Mouse (Mus musculus) heart, embryonic 12.5 days (tissue): ENCODE data around the gene Zfp410. TPM values are rescaled to one million over a fixed set of nuclear protein-coding genes. Genes with fewer than 3 reads are reported as not detected.
"Not testable (repeated sequence)": the region's sequence is repeated elsewhere in the genome, so short reads cannot be mapped to it uniquely, and the experiment has no call there.

Source experiments
- ATAC-seq: fragments of 200-750 bp; cut with Nextera tagmentation; 2 replicates; pipeline ENCODE4 v1.8.0; 2017; ENCODE audit warnings: moderate TSS enrichment, moderate library complexity; ENCODE audit not compliant: insufficient number of reproducible peaks, low FRiP score
- H3K27ac ChIP-seq: fragments of 300-500 bp; sonication (generic); 2 replicates; pipeline ENCODE4 v1.5.1; 2016; ENCODE audit warnings: mild to moderate bottlenecking, moderate library complexity; ENCODE audit not compliant: poor library complexity, severe bottlenecking
- H3K27me3 ChIP-seq: fragments of 300-500 bp; sonication (generic); replicated peaks from 2 replicates; pipeline ENCODE4 v1.6.1; 2016; ENCODE audit warnings: mild to moderate bottlenecking, moderate library complexity
- H3K36me3 ChIP-seq: fragments of 300-500 bp; sonication (generic); 2 replicates; pipeline ENCODE4 v1.6.1; 2016; ENCODE audit warnings: mild to moderate bottlenecking, moderate library complexity
- H3K4me1 ChIP-seq: fragments of 300-500 bp; sonication (generic); replicated peaks from 2 replicates; pipeline ENCODE4 v1.6.1; 2016; ENCODE audit warnings: mild to moderate bottlenecking
- H3K4me2 ChIP-seq: fragments of 300-500 bp; sonication (generic); 2 replicates; pipeline ENCODE4 v1.6.1; 2016; ENCODE audit warnings: mild to moderate bottlenecking, moderate library complexity
- H3K4me3 ChIP-seq: fragments of 300-500 bp; sonication (generic); 2 replicates; pipeline ENCODE4 v1.5.1; 2016; ENCODE audit warnings: mild to moderate bottlenecking
- H3K9ac ChIP-seq: fragments of 300-500 bp; sonication (generic); 2 replicates; pipeline ENCODE4 v1.6.1; 2016; ENCODE audit warnings: mild to moderate bottlenecking, moderate library complexity
- H3K9me3 ChIP-seq: fragments of 300-500 bp; sonication (generic); replicated peaks from 2 replicates; pipeline ENCODE4 v1.6.1; 2016; ENCODE audit warnings: mild to moderate bottlenecking, moderate library complexity
- WGBS: fragments of 180-500 bp; shearing (Covaris S2); methylation state at CpG from one replicate; pipeline ENCODE4 v1.1.7; 2016; 5-methylcytosine and 5-hydroxymethylcytosine counted together
- polyA plus RNA-seq: library from polyadenylated mRNA; unstranded; fragments of >200 nt; fragmentation: Nextera tagmentation; extraction: Ambion mirVana; gene quantifications from 2 replicates; pipeline ENCODE4 v1.2.1, GENCODE M21; 2016

The Zfp410 gene
- polyA plus RNA-seq, 1 experiment from 2014 or later = 59.9 TPM

DNA sequence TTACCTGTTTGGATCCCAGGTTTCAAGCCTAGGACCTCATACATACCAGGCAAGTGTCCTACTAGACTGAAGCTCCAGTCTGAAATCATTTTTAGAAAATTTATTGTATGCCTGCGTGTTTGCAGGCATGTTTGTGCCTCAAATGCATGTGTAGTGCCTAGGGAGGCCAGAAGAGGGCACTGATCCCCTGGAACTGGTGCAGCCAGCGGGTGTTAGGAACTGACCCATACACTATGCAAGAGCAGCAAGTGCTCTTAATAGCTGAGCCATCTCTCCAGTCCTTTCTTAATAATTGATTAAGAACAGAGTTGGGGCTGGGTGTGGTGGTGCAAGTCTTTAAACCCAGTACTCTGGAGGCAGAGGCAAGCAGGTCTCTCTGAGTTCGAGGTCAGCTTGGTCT lies 28.2 kb upstream of the Zfp410 start:
- Histone ChIP-seq H3K4me1 (peaks cover 13% of the 10 kb centered on the region; the same call in 1 of the 2 replicates), H3K36me3 (peaks cover 17% of the 10 kb centered on the region), H3K27me3 (no peaks in the 10 kb centered on the region), H3K4me2 (no peak overlapping the region), H3K27ac (no peak overlapping the region), H3K9ac (no peak overlapping the region), H3K4me3 (no peak overlapping the region), H3K9me3 (no peaks in the 10 kb centered on the region)
- WGBS = 57% methylated on average over 3 of the region's 3 CpGs
- ATAC-seq = no peak

DNA sequence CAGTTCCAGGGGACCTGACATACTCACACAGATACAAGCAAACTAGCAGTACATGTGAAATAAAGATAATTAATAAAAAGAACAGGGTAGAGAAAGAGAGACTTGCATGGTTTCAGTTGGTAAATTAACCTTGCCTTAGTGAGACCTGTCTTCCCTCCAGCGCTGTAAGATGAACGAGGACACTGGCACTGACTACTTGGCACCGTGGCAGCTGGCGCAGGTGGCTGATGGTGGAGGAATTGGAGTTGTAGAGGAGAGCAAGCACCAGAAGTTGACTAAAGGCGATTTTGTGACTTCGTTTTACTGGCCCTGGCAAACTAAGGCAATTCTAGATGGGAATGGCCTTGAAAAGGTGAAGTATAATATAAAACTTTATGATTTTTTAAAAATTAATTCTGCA lies 18.8 kb upstream of the Zfp410 start:
- no peak overlapping the region for H3K4me2 ChIP-seq
- H3K9ac ChIP-seq = no peak overlapping the region
- no peaks in the 10 kb centered on the region for H3K9me3 ChIP-seq
- no peak overlapping the region for H3K4me3 ChIP-seq
- ATAC-seq = no peak
- H3K4me1 ChIP-seq = no peaks in the 10 kb centered on the region
- peaks cover 81% of the 10 kb centered on the region for H3K36me3 ChIP-seq
- H3K27me3 ChIP-seq = no peaks in the 10 kb centered on the region
- 94% methylated on average over 6 of the region's 6 CpGs for WGBS
- no peak overlapping the region for H3K27ac ChIP-seq

- Histone ChIP-seq H3K27ac (no peak overlapping the region), H3K4me2 (no peak overlapping the region), H3K9ac (no peak overlapping the region), H3K4me3 (no peak overlapping the region), H3K27me3 (no peaks in the 10 kb centered on the region), H3K36me3 (peaks cover 78% of the 10 kb centered on the region), H3K4me1 (no peaks in the 10 kb centered on the region), H3K9me3 (no peaks in the 10 kb centered on the region)
- 89% methylated on average over 2 of the region's 2 CpGs for WGBS
- no peak for ATAC-seq
Observed at GRCm38 (mm10) chr12:84299265-84299664, 17.4 kb upstream of the Zfp410 start.

GRCm38 (mm10) chr12:84304101-84304500 lies 12.6 kb upstream of the Zfp410 start:
- Histone ChIP-seq H3K27me3 (no peaks in the 10 kb centered on the region), H3K36me3 (peaks cover 76% of the 10 kb centered on the region), H3K4me1 (no peaks in the 10 kb centered on the region), H3K4me2 (no peak overlapping the region), H3K9ac (no peak overlapping the region), H3K9me3 (no peaks in the 10 kb centered on the region), H3K4me3 (no peak overlapping the region), H3K27ac (no peak overlapping the region)
- ATAC-seq = no peak
- WGBS = 88% methylated on average over 5 of the region's 5 CpGs

DNA sequence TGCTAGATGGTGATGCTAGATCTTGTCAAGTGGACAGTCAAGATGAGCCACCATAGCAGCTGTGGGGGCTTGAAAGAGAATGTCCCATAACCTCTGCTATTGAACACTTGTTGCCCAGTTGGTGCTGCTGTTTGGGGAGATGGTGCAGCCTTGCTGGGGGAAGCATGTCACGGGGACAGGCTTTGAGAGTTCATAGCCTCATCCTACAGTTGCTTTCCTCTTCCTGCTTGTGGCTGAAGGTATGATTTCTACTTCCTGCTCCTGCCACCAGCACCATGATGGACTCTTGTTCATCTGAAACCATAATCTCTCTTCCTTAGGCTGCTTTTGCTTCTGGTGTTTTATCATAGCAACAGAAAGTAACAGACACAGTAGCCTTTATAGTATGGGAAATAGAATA lies 12.1 kb upstream of the Zfp410 start:
- no peak overlapping the region for H3K4me3 ChIP-seq
- no peaks in the 10 kb centered on the region for H3K9me3 ChIP-seq
- H3K4me2 ChIP-seq = no peak overlapping the region
- H3K9ac ChIP-seq = no peak overlapping the region
- 81% methylated on average over 1 of the region's 1 CpGs for WGBS
- no peaks in the 10 kb centered on the region for H3K4me1 ChIP-seq
- H3K36me3 ChIP-seq = peaks cover 76% of the 10 kb centered on the region
- no peaks in the 10 kb centered on the region for H3K27me3 ChIP-seq
- no peak for ATAC-seq
- no peak overlapping the region for H3K27ac ChIP-seq

- ATAC-seq = no peak
- Histone ChIP-seq H3K4me2 (no peak overlapping the region), H3K4me1 (peaks cover 5% of the 10 kb centered on the region), H3K9me3 (no peaks in the 10 kb centered on the region), H3K9ac (no peak overlapping the region), H3K27me3 (no peaks in the 10 kb centered on the region), H3K36me3 (peaks cover 46% of the 10 kb centered on the region), H3K27ac (no peak overlapping the region), H3K4me3 (no peak overlapping the region)
- 76% methylated on average over 4 of the region's 5 CpGs for whole genome bisulfite sequencing
Observed at GRCm38 (mm10) chr12:84311306-84311705, 5.3 kb upstream of the Zfp410 start.

- Histone ChIP-seq H3K36me3 (peaks cover 17% of the 10 kb centered on the region; the same call in 1 of the 2 replicates), H3K9me3 (no peaks in the 10 kb centered on the region; the same call in 1 of the 2 replicates), H3K27ac (peak overlapping the region; percentile 92), H3K4me2 (peak overlapping the region; percentile 85), H3K4me1 (peaks cover 14% of the 10 kb centered on the region), H3K9ac (peak overlapping the region; percentile 90), H3K27me3 (no peaks in the 10 kb centered on the region), H3K4me3 (peak overlapping the region; percentile 83)
- ATAC-seq = no peak
- 27% methylated on average over 7 of the region's 7 CpGs for WGBS
Observed at GRCm38 (mm10) chr12:84316006-84316405, 646 bp upstream of the Zfp410 start.

GRCm38 (mm10) chr12:84327111-84327512 lies 10.5 kb downstream of the Zfp410 start:
- ATAC-seq = peak; percentile 45; the same call in 1 of the 2 replicates
- H3K4me2 ChIP-seq = no peak overlapping the region
- WGBS = 40% methylated on average over 4 of the region's 4 CpGs

GRCm38 (mm10) chr12:84336963-84337625 lies 20.4 kb downstream of the Zfp410 start:
- Histone ChIP-seq H3K36me3 (peaks cover 87% of the 10 kb centered on the region), H3K9ac (no peak overlapping the region), H3K9me3 (no peaks in the 10 kb centered on the region), H3K4me3 (no peak overlapping the region), H3K27me3 (no peaks in the 10 kb centered on the region), H3K4me2 (no peak overlapping the region), H3K4me1 (no peaks in the 10 kb centered on the region), H3K27ac (no peak overlapping the region)
- 88% methylated on average over 11 of the region's 11 CpGs for WGBS
- ATAC-seq = no peak

More at GRCm38 (mm10) chr12:84327111-84327512, 10.5 kb downstream of the Zfp410 start:
- Histone ChIP-seq H3K9me3 (no peaks in the 10 kb centered on the region), H3K4me1 (peaks cover 13% of the 10 kb centered on the region), H3K27ac (no peak overlapping the region; the same call in 1 of the 2 replicates), H3K4me3 (no peak overlapping the region), H3K9ac (peak overlapping the region; percentile 47; the same call in 1 of the 2 replicates), H3K27me3 (no peaks in the 10 kb centered on the region), H3K36me3 (peaks cover 66% of the 10 kb centered on the region)

DNA sequence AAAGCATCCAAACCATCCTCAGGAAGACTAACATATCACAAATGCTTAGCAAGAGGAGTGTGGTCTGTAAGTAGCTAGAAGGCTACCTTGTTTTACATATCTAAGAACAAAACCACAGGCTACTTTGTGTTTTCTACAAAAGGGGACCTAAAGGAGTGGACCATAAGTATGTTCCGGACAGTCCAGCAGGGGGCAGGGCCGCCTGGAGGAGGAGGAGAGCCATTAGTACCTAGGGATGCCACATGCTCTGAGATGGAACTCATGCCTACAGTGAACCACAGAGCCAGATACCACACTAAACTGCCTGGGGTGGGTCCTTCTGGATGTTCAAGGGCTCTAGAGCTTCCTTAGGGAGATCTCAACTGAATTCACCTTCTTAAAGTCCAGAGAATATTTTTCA lies 30.5 kb downstream of the Zfp410 start:
- WGBS = 37% methylated on average over 2 of the region's 2 CpGs

GRCm38 (mm10) chr12:84358699-84359098 lies 42.0 kb downstream of the Zfp410 start:
- not testable (repeated sequence) for H3K9me3 ChIP-seq

More for the DNA sequence above, 30.5 kb downstream of the Zfp410 start:
- H3K4me2 ChIP-seq = no peak overlapping the region
- H3K27me3 ChIP-seq = no peaks in the 10 kb centered on the region
- H3K4me3 ChIP-seq = no peak overlapping the region
- no peaks in the 10 kb centered on the region for H3K9me3 ChIP-seq
- no peak overlapping the region for H3K9ac ChIP-seq
- H3K4me1 ChIP-seq = peaks cover 4% of the 10 kb centered on the region; the same call in 1 of the 2 replicates
- no peak for ATAC-seq
- H3K36me3 ChIP-seq = peaks cover 40% of the 10 kb centered on the region
- no peak overlapping the region for H3K27ac ChIP-seq

More at GRCm38 (mm10) chr12:84358699-84359098, 42.0 kb downstream of the Zfp410 start:
- not testable (repeated sequence) for H3K9ac ChIP-seq, H3K27me3 ChIP-seq, H3K4me2 ChIP-seq, H3K4me3 ChIP-seq, ATAC-seq, H3K27ac ChIP-seq
- Histone ChIP-seq H3K4me1 (peaks cover 16% of the 10 kb centered on the region), H3K36me3 (peaks cover 29% of the 10 kb centered on the region)
- WGBS = 66% methylated on average over 2 of the region's 2 CpGs
